Mouse (Mus musculus): Measurements from ENCODE around the gene Uhrf1bp1l.

DNA sequence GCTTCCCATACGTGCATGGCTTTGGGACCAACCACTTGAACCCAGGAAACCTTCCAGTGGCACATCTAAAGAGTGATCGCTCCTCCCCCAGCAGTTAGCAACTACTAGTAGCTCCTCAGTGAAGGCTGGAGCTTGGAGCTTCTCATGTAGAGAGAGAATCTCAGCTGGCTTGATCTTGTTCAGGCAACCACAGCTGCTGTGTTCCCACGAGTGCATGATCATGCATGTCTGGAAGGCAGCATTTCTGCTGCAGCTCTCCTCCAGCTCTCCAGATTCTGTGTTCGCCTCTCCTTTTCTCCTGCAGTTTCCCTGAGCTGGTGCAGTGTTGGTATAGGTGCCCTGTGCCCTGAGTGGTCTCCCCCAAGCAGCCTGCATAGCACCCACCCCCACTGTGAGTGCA is 87.5 kb downstream of the Uhrf1bp1l start:
- TF ChIP-seq CTCF (IDR thresholded peaks at IDR 0.05; ENCODE audit: control insufficient read depth, insufficient read depth, insufficient replicate concordance, low read depth, low read length) (no peak), POLR2A (IDR thresholded peaks at IDR 0.05; ENCODE audit: control insufficient read depth, low read depth, low read length) (no peak)
